Mouse (Mus musculus): ENCODE results near the gene Arhgap15. TPM values are rescaled to one million over a fixed set of nuclear protein-coding genes. Genes with fewer than 3 reads are reported as not detected.

Arhgap15 gene
- polyA plus RNA-seq, 1 experiment from 2014 or later, result 3.0 TPM

DNA sequence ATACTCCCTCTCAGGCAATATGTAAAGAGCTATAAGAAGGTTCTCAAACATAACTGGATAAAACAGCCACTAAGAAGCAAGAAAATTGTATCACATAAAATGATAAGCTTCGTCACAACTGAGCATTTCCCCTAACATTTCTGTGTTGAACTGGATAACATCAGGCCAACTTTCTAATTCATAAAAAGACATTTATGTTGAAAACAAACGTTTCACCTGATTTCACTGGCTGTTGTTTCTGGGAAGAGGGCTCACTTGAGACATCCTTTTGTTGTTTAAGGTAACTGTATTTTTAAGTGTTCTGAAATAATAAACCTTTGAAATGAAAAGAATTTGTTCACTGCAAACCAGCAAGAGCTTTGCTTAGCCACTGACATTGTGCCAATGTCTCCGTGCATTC is 697 bp downstream of the Arhgap15 start:
- Histone ChIP-seq H3K36me3 (no peaks in the 10 kb centered on the region), H3K27me3 (replicated peaks) (no peaks in the 10 kb centered on the region), H3K9ac (no peak overlapping the region), H3K9me3 (no peaks in the 10 kb centered on the region), H3K27ac (no peak overlapping the region), H3K4me1 (no peaks in the 10 kb centered on the region), H3K4me3 (replicated peaks) (no peak overlapping the region), H3K4me2 (no peak overlapping the region)
- no peak for ATAC-seq (ENCODE audit: insufficient read depth, low FRiP score, low read depth)
- 67% methylated on average over 3 of the region's 3 CpGs for WGBS

DNA sequence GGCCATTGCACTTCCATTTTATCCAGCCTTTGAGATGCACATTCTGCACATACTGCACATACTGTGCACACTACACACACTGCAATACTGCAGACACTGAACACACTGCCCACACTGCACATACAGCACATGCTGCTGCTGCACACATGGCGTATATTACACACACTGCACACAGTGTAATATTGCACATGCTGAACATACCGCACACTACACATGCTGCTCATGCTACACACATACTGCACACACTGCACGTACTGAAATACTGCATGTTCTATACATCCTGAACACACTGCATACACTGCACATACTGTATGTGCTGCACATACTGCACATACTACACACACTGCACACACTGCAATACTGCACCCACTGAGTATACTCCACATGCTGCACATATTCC is 7.3 kb downstream of the Arhgap15 start:
- no peaks in the 10 kb centered on the region for H3K9me3 ChIP-seq
- no peak overlapping the region for H3K4me3 ChIP-seq (replicated peaks)
- no peaks in the 10 kb centered on the region for H3K36me3 ChIP-seq
- no peaks in the 10 kb centered on the region for H3K27me3 ChIP-seq (replicated peaks)
- no peaks in the 10 kb centered on the region for H3K4me1 ChIP-seq
- no peak overlapping the region for H3K4me2 ChIP-seq
- no peak overlapping the region for H3K27ac ChIP-seq
- H3K9ac ChIP-seq, result no peak overlapping the region
- ATAC-seq (ENCODE audit: insufficient read depth, low FRiP score, low read depth), result no peak
- 91% methylated on average over 3 of the region's 3 CpGs for WGBS

DNA sequence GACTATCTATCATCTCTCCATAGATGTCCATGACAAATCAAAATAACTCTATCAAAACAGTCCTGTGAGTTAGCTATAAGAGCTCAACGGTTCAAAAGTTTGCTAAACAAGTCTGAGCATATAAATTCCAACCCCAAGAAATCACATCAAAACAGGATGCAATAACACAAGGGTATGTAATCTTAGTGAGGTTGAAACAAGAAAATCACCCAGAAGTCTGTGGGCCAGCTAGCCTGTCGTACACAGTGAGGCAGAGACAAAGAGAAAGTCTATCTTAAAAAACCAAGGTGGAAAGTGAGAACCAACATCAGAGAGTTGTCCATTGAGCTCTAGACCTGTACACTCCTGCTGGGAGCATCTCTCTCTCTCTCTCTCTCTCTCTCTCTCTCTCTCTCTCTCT is 8.0 kb downstream of the Arhgap15 start:
- no peak for ATAC-seq (ENCODE audit: insufficient read depth, low FRiP score, low read depth)
- H3K4me2 ChIP-seq, result no peak overlapping the region
- WGBS, result 66% methylated on average over 2 of the region's 2 CpGs
- no peaks in the 10 kb centered on the region for H3K27me3 ChIP-seq (replicated peaks)
- no peaks in the 10 kb centered on the region for H3K9me3 ChIP-seq
- no peak overlapping the region for H3K27ac ChIP-seq
- H3K4me1 ChIP-seq, result no peaks in the 10 kb centered on the region
- H3K4me3 ChIP-seq (replicated peaks), result no peak overlapping the region
- H3K9ac ChIP-seq, result no peak overlapping the region
- no peaks in the 10 kb centered on the region for H3K36me3 ChIP-seq

DNA sequence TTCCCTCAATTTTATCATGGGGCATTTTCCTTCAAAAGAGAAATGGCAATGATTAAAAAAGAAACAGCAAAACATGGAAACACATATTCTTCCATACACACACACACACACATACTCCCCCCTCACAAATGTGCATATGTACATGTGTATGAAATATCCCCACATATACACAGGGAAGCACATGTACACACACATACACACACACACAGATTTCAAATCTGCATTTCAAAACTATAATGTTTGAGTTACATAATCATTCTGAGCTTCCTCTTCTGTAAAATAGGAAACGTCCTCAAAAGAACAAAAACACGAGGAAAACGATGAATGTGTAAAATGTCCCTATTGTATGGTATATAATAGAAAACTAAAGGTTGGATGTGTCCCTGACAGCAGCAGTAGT is 13.1 kb downstream of the Arhgap15 start:
- H3K4me1 ChIP-seq, result no peaks in the 10 kb centered on the region
- no peak overlapping the region for H3K4me3 ChIP-seq (replicated peaks)
- H3K9me3 ChIP-seq, result no peaks in the 10 kb centered on the region
- no peaks in the 10 kb centered on the region for H3K27me3 ChIP-seq (replicated peaks)
- ATAC-seq (ENCODE audit: insufficient read depth, low FRiP score, low read depth), result no peak
- H3K4me2 ChIP-seq, result no peak overlapping the region
- H3K36me3 ChIP-seq, result no peaks in the 10 kb centered on the region
- WGBS, result 74% methylated on average over 3 of the region's 3 CpGs
- no peak overlapping the region for H3K27ac ChIP-seq
- H3K9ac ChIP-seq, result no peak overlapping the region

DNA sequence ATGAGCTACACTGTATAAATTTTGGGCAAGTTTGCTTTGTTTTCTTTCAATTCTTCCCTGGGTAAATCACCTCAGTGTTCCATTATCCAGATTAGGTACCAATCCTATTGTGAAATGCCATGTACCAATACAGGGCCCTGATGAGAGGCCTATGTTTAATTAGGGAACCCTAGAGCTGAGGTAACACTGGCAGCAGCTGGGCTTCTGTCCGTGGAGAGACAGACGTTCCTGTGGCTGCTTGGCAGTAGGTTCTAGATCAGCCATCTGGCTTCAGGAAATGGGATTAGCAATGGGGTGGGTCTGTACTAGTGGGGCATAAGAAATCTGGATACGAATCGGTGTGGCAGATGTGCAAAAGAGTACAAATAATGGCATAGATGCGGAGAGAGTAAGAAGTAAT is 14.7 kb downstream of the Arhgap15 start:
- no peak overlapping the region for H3K4me2 ChIP-seq
- H3K27me3 ChIP-seq (replicated peaks), result no peaks in the 10 kb centered on the region
- WGBS, result 72% methylated on average over 5 of the region's 5 CpGs

DNA sequence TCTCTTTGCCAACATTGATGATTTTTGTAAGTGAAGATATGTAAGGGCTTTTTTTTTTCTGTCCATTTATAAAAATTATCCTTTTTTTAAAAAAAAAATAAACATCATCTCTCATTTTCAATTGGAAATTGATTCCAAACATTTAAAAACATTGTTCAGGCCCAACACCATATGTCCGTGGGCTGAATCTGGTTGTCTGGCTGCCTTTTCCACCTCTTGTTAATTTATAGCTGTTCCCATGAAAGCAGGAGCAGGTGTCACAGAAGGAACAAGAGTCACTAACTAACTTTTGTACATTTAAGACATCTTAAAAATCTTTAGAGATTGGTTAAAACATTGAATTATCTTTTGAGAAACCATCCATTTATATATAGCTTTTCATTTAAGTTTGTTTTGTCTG is 15.8 kb downstream of the Arhgap15 start:
- no peak overlapping the region for H3K4me2 ChIP-seq
- no peaks in the 10 kb centered on the region for H3K36me3 ChIP-seq
- H3K9ac ChIP-seq, result no peak overlapping the region
- H3K27ac ChIP-seq, result no peak overlapping the region
- no peaks in the 10 kb centered on the region for H3K4me1 ChIP-seq
- H3K9me3 ChIP-seq, result no peaks in the 10 kb centered on the region
- no peaks in the 10 kb centered on the region for H3K27me3 ChIP-seq (replicated peaks)
- H3K4me3 ChIP-seq (replicated peaks), result no peak overlapping the region
- no peak for ATAC-seq (ENCODE audit: insufficient read depth, low FRiP score, low read depth)
- 67% methylated on average over 1 of the region's 1 CpGs for WGBS

More for the DNA sequence above, 14.7 kb downstream of the Arhgap15 start:
- Histone ChIP-seq H3K4me1 (no peaks in the 10 kb centered on the region), H3K27ac (no peak overlapping the region), H3K9me3 (no peaks in the 10 kb centered on the region), H3K4me3 (replicated peaks) (no peak overlapping the region), H3K9ac (no peak overlapping the region), H3K36me3 (no peaks in the 10 kb centered on the region)
- ATAC-seq (ENCODE audit: insufficient read depth, low FRiP score, low read depth), result no peak

DNA sequence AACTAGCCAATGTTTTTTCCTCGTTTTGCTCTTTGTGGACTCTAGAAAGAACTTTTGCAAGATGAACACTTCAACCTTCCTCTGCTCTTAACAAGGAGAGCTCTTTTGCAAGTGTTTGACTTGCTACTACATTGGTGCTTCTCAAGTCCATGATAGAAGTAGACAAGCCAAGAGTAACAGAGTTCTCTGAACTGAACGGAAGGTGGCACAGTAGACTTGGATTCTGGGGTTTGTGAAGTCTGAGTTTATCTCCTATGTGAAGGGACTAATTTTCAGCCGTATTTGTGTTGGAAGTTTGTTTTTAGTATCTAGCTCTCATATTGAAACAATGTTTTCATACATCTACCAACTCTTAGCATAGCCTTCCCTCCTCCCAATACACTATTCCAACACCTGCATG is 17.6 kb downstream of the Arhgap15 start:
- Histone ChIP-seq H3K4me3 (replicated peaks) (no peak overlapping the region), H3K36me3 (no peaks in the 10 kb centered on the region), H3K27ac (no peak overlapping the region), H3K27me3 (replicated peaks) (no peaks in the 10 kb centered on the region), H3K4me1 (no peaks in the 10 kb centered on the region), H3K4me2 (no peak overlapping the region), H3K9me3 (no peaks in the 10 kb centered on the region), H3K9ac (no peak overlapping the region)
- no peak for ATAC-seq (ENCODE audit: insufficient read depth, low FRiP score, low read depth)
- WGBS, result 85% methylated on average over 3 of the region's 3 CpGs

DNA sequence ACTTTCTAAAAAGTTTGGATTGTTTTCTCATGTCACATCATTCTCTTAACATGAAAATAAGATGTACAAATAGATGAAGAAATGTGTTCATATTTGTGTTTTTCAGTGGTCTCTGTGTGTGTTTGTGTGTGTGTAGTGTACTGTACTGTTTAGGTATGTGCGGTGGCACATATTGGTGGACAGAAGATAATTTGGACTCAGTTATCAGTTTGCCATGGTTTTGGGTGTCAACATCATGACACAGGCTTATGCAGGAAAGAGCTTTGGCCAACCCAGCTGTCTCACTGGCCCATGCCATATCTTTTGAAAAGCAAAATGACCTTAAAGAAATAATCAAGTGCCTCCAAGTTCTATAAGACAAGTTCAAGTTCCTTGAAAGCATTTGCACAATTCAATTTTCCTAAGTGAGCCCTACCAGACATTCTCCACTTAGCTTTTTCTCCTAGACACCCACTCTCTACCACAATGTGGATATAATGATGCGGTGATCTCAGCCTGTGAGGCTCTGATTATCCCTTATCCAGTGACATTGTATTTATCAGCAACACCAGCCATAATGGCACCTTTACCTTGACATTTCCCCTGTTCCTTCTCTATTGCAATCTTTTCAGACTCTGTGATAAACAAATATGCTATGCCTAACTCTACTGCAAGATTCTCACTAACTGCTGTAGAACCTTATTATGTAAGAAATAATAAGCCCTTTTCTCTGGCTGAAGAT is 21.4 kb downstream of the Arhgap15 start:
- Histone ChIP-seq H3K4me1 (no peaks in the 10 kb centered on the region), H3K27ac (no peak overlapping the region), H3K4me3 (replicated peaks) (no peak overlapping the region), H3K27me3 (replicated peaks) (no peaks in the 10 kb centered on the region), H3K9me3 (no peaks in the 10 kb centered on the region), H3K36me3 (no peaks in the 10 kb centered on the region), H3K9ac (no peak overlapping the region), H3K4me2 (no peak overlapping the region)
- ATAC-seq (ENCODE audit: insufficient read depth, low FRiP score, low read depth), result no peak
- 86% methylated on average over 2 of the region's 2 CpGs for WGBS

DNA sequence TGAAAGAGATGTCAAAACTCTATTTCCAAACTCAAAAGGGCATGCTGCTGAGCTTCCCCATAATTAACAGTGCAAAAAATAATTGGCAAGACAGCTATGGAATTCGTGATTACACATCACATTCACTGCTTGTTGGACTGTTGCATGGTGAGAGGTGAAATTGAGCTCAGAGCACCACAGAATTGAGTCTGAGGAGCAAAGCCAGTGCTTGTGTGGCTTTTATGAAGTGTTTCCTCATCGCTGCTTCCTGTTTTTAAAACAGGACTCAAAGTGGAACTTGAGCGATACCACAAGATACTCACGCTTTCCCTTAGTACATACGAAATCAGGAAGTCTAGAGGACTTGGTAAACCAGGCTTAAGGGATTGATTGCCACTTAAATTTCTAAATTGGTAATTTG is 24.0 kb downstream of the Arhgap15 start:
- Histone ChIP-seq H3K9ac (no peak overlapping the region), H3K27me3 (replicated peaks) (no peaks in the 10 kb centered on the region), H3K36me3 (no peaks in the 10 kb centered on the region), H3K9me3 (no peaks in the 10 kb centered on the region), H3K27ac (no peak overlapping the region), H3K4me1 (no peaks in the 10 kb centered on the region), H3K4me2 (no peak overlapping the region), H3K4me3 (replicated peaks) (no peak overlapping the region)
- ATAC-seq (ENCODE audit: insufficient read depth, low FRiP score, low read depth), result no peak
- WGBS, result 74% methylated on average over 5 of the region's 5 CpGs

DNA sequence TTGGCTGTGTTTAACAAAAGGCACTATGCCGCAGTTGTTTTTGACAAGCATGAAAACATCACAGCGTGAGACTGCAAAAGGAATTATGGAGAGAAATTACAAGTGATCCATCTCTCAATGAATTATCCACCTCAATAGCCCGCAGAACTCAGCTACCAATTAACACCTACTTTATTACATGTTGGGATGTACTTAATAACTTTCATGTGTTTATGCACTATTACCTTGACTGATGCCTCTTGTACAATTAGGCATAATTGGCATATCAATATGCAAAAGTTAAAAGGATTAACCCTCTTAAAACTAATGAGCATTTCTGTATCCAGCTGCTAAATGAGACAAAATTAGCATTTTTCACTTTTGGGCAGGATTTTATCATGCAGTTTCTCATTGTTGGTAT is 33.5 kb downstream of the Arhgap15 start:
- no peak overlapping the region for H3K9ac ChIP-seq
- no peaks in the 10 kb centered on the region for H3K36me3 ChIP-seq
- no peaks in the 10 kb centered on the region for H3K27me3 ChIP-seq (replicated peaks)
- H3K9me3 ChIP-seq, result no peaks in the 10 kb centered on the region
- 86% methylated on average over 3 of the region's 3 CpGs for WGBS
- H3K4me1 ChIP-seq, result no peaks in the 10 kb centered on the region
- ATAC-seq (ENCODE audit: insufficient read depth, low FRiP score, low read depth), result no peak
- H3K27ac ChIP-seq, result no peak overlapping the region
- H3K4me3 ChIP-seq (replicated peaks), result no peak overlapping the region
- no peak overlapping the region for H3K4me2 ChIP-seq

DNA sequence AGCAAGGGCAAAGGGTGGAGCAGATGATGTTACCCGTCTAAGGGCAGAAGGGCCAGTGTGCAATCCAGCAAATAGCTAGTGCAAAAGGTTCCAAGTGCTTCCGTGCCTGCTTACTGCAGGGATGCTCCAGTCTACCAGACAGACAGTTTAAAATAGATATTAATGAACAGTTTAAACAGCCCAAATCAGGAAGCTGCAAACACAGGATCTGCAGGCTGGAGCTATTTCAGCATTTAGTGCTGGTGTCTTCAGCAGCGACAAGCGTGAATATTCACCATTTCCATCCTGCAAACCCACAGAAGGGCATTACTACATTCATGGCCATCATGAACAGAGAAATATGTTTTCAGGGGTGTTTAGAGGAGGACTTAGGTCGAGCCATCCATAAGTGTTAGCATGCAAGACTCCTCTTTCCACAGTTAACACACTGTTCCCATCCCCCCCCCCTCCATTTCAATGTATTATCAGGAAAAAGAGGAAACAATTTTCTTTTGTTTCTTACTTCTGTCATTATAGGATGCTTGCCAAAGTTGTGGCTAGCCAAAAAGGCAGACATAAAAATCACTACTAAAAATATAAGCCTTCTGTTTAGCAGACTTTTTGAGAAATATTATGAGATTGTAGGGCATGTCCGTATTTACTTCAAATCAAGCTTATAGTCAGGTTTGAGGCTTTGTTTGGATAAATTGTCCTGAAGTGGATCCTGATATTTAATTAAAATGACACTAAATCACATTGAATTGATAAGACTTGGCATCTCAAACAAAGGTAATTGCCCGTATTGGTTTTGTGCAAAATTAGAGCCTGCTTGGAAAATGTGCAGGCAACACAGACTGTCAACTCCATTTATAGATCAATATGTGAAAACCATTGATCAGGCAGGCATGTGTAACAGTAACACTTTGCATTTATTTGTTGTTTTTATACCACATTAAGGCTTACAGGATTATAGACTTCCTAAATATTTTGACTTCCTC is 35.4 kb downstream of the Arhgap15 start:
- no peaks in the 10 kb centered on the region for H3K36me3 ChIP-seq
- no peak overlapping the region for H3K4me2 ChIP-seq
- no peak overlapping the region for H3K4me3 ChIP-seq (replicated peaks)
- ATAC-seq (ENCODE audit: insufficient read depth, low FRiP score, low read depth), result no peak
- WGBS, result 63% methylated on average over 7 of the region's 7 CpGs
- H3K9ac ChIP-seq, result no peak overlapping the region
- no peaks in the 10 kb centered on the region for H3K9me3 ChIP-seq
- H3K27ac ChIP-seq, result no peak overlapping the region; the same call in 1 of the 2 replicates
- no peaks in the 10 kb centered on the region for H3K27me3 ChIP-seq (replicated peaks)
- no peaks in the 10 kb centered on the region for H3K4me1 ChIP-seq

DNA sequence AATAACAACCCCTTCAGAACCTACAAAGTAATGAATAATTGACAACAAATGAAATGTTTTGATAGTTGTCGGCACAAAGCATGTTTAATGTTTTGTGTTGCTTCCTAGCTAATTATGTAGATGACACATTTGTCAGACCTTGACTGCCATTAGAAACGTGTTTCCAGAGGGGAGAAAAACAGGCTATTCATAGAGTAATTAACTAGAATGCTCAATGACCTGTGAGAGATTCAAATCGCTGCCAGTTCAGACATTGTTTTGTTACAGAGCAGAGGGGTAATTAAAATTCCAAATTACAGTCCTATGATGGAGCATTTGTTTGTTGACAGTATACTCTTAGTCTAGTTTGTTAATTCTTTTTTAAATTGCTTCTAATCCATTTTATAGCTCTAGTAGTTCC is 37.5 kb downstream of the Arhgap15 start:
- Histone ChIP-seq H3K4me2 (no peak overlapping the region), H3K4me1 (no peaks in the 10 kb centered on the region), H3K4me3 (replicated peaks) (no peak overlapping the region), H3K36me3 (no peaks in the 10 kb centered on the region), H3K27ac (no peak overlapping the region), H3K9me3 (no peaks in the 10 kb centered on the region), H3K27me3 (replicated peaks) (no peaks in the 10 kb centered on the region), H3K9ac (no peak overlapping the region)
- no peak for ATAC-seq (ENCODE audit: insufficient read depth, low FRiP score, low read depth)
- 48% methylated on average over 3 of the region's 3 CpGs for WGBS

Measured in stomach, embryonic 15.5 days (tissue).